Mouse (Mus musculus) erythroblast, adult 5-6 weeks (primary cell): ENCODE measurements around the gene Slc18a2. TPM values are rescaled to one million over a fixed set of nuclear protein-coding genes. Genes with fewer than 3 reads are reported as not detected.

Source experiments
- ATAC-seq: replicated peaks from 2 replicates; pipeline ENCODE4 v1.8.0; 2016; ENCODE audit warnings: moderate number of reproducible peaks, mild to moderate bottlenecking, moderate TSS enrichment, inconsistent platforms; ENCODE audit not compliant: poor library complexity, low FRiP score, severe bottlenecking
- total RNA-seq, 2 experiments: library from RNA; stranded (forward) in 1 of 2; stranded (reverse) in 1 of 2; fragments of 150-400 nt in 1 of 2; fragments of 200-764, 138-1000 nt in 1 of 2; gene quantifications; 2 replicates each; pipeline versions ENCODE4 v1.2.3 to v1.2.4; 2015 to 2017; ENCODE audit warnings: low replicate concordance in 2 of 2

The Slc18a2 gene
- 1.3 and 3.3 TPM in 2 replicates for total RNA-seq (2015; ENCODE audit: low replicate concordance)
- total RNA-seq (2017; ENCODE audit: low replicate concordance): 0.85 and 1.7 TPM in 2 replicates

- no peak for ATAC-seq
Observed at GRCm38 (mm10) chr19:59260718-59261442, at the start of gene Slc18a2. Gene Slc18a2, plus strand, starts transcription at chr19:59260896.

GRCm38 (mm10) chr19:59216891-59217290 lies 43.8 kb upstream of the Slc18a2 start:
- ATAC-seq: no peak

GRCm38 (mm10) chr19:59218991-59219390 lies 41.7 kb upstream of the Slc18a2 start, which contains the start of gene Kcnk18:
Gene Kcnk18, plus strand, starts transcription at chr19:59219214.
- no peak for ATAC-seq

- ATAC-seq: no peak
Observed at GRCm38 (mm10) chr19:59221131-59221530, 39.6 kb upstream of the Slc18a2 start.

- ATAC-seq: no peak
Observed at GRCm38 (mm10) chr19:59228376-59228775, 32.3 kb upstream of the Slc18a2 start.

GRCm38 (mm10) chr19:59232786-59233185 lies 27.9 kb upstream of the Slc18a2 start:
- no peak for ATAC-seq

- ATAC-seq: no peak
Observed at GRCm38 (mm10) chr19:59235001-59235400, 25.7 kb upstream of the Slc18a2 start.

- ATAC-seq: no peak
Observed at GRCm38 (mm10) chr19:59236046-59236445, 24.6 kb upstream of the Slc18a2 start.

GRCm38 (mm10) chr19:59238630-59239029 lies 22.1 kb upstream of the Slc18a2 start:
- ATAC-seq: no peak

GRCm38 (mm10) chr19:59239124-59239817 lies 21.4 kb upstream of the Slc18a2 start:
- peak; percentile 89 for ATAC-seq

- ATAC-seq: no peak
Observed at GRCm38 (mm10) chr19:59241987-59242386, 18.7 kb upstream of the Slc18a2 start.

- no peak for ATAC-seq
Observed at GRCm38 (mm10) chr19:59243057-59243456, 17.6 kb upstream of the Slc18a2 start.

- no peak for ATAC-seq
Observed at GRCm38 (mm10) chr19:59248144-59248543, 12.6 kb upstream of the Slc18a2 start.

- ATAC-seq: no peak
Observed at GRCm38 (mm10) chr19:59248553-59249286, 12.0 kb upstream of the Slc18a2 start.

GRCm38 (mm10) chr19:59252651-59253050 lies 8.0 kb upstream of the Slc18a2 start:
- no peak for ATAC-seq

- no peak for ATAC-seq
Observed at GRCm38 (mm10) chr19:59259633-59260032, 1.1 kb upstream of the Slc18a2 start.

- no peak for ATAC-seq
Observed at GRCm38 (mm10) chr19:59261604-59262003, 908 bp downstream of the Slc18a2 start.

GRCm38 (mm10) chr19:59263171-59263570 lies 2.5 kb downstream of the Slc18a2 start:
- no peak for ATAC-seq

GRCm38 (mm10) chr19:59264838-59265532 lies 4.3 kb downstream of the Slc18a2 start:
- no peak for ATAC-seq

- ATAC-seq: no peak
Observed at GRCm38 (mm10) chr19:59265907-59266306, 5.2 kb downstream of the Slc18a2 start.
